Mouse (Mus musculus): ENCODE results near the gene Gpld1.

Gene Gpld1

GRCm38 (mm10) chr13:24942512-24943282 is at the start of gene Gpld1:
Gpld1 (plus strand) TSS chr13:24943152.
- DNase-seq = peak; percentile 44

- DNase-seq = no peak
These were observed 49.1 kb upstream of the Gpld1 start for GRCm38 (mm10) chr13:24893880-24894279.

- no peak for DNase-seq
These were observed 41.0 kb upstream of the Gpld1 start for GRCm38 (mm10) chr13:24901916-24902315.

- no peak for DNase-seq
These were observed 39.5 kb upstream of the Gpld1 start for GRCm38 (mm10) chr13:24903412-24903811.

GRCm38 (mm10) chr13:24905422-24905821 is 37.5 kb upstream of the Gpld1 start:
- no peak for DNase-seq

- no peak for DNase-seq
These were observed 36.0 kb upstream of the Gpld1 start for GRCm38 (mm10) chr13:24906831-24907570.

GRCm38 (mm10) chr13:24909112-24909511 is 33.8 kb upstream of the Gpld1 start:
- no peak for DNase-seq

GRCm38 (mm10) chr13:24913576-24913975 is 29.4 kb upstream of the Gpld1 start:
- no peak for DNase-seq

GRCm38 (mm10) chr13:24914915-24915314 is 28.0 kb upstream of the Gpld1 start:
- no peak for DNase-seq

- no peak for DNase-seq
These were observed 27.1 kb upstream of the Gpld1 start for GRCm38 (mm10) chr13:24915831-24916230.

- peak; percentile 29 for DNase-seq
These were observed 22.5 kb upstream of the Gpld1 start for GRCm38 (mm10) chr13:24920333-24920977.

- no peak for DNase-seq
These were observed 21.7 kb upstream of the Gpld1 start for GRCm38 (mm10) chr13:24921281-24921680.

- no peak for DNase-seq
These were observed 19.0 kb upstream of the Gpld1 start for GRCm38 (mm10) chr13:24923991-24924390.

- DNase-seq = no peak
These were observed 12.4 kb upstream of the Gpld1 start for GRCm38 (mm10) chr13:24930591-24930990.

- DNase-seq = no peak
These were observed 9.8 kb upstream of the Gpld1 start for GRCm38 (mm10) chr13:24933199-24933598.

- DNase-seq = no peak
These were observed 6.2 kb upstream of the Gpld1 start for GRCm38 (mm10) chr13:24936772-24937107.

- DNase-seq = peak; percentile 69
These were observed 5.7 kb upstream of the Gpld1 start, which contains the start of gene Aldh5a1 for GRCm38 (mm10) chr13:24937108-24937838. Aldh5a1 (minus strand) TSS chr13:24937661.

GRCm38 (mm10) chr13:24937839-24938166 is 5.1 kb upstream of the Gpld1 start:
- peak; percentile 20 for DNase-seq

GRCm38 (mm10) chr13:24938683-24939082 is 4.3 kb upstream of the Gpld1 start:
- peak; percentile 66 for DNase-seq

- DNase-seq = no peak
These were observed 3.5 kb upstream of the Gpld1 start for GRCm38 (mm10) chr13:24939472-24939871.

- DNase-seq = no peak
These were observed 351 bp downstream of the Gpld1 start for GRCm38 (mm10) chr13:24943303-24943702.

GRCm38 (mm10) chr13:24945567-24945966 is 2.6 kb downstream of the Gpld1 start:
- DNase-seq = no peak

GRCm38 (mm10) chr13:24947158-24947557 is 4.2 kb downstream of the Gpld1 start:
- no peak for DNase-seq

All from layer of hippocampus, adult 9-11 months (tissue).